Mouse (Mus musculus): ENCODE measurements around the gene Lnp1.

DNA sequence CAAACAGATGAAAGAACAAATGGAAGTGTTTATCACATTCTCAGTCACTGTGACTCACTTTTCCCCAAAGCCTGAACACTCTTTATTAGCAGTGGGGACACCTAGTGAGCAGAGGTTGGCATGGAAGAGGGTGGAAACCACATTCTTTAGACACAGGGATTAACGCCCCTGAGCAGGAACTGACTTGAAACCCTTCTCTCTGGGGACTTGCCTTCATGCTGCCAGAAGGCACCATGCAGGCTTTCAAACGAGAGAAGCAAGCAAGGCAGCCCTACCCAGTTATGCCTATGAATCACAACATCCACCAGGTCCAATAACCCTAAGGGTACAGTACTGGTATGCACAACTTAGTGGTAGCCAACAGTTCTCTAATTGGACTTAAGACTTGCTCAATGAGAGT, 54.5 kb downstream of the Lnp1 start:
- TF ChIP-seq POLR2A (IDR thresholded peaks at IDR 0.05; ENCODE audit: insufficient read depth, low read depth, low read length) (no peak), CTCF (IDR thresholded peaks at IDR 0.05; ENCODE audit: insufficient read depth, low read depth, low read length) (no peak)

Measured in olfactory bulb, adult 2 months (tissue).